Mouse (Mus musculus): ENCODE measurements at regions not wholly inside any gene's neighbourhood (a gene's known extent, or its start where the extent isn't known, plus 50 kb on each side); places are given as distances from the start of the nearest gene placed in this dataset.

DNA sequence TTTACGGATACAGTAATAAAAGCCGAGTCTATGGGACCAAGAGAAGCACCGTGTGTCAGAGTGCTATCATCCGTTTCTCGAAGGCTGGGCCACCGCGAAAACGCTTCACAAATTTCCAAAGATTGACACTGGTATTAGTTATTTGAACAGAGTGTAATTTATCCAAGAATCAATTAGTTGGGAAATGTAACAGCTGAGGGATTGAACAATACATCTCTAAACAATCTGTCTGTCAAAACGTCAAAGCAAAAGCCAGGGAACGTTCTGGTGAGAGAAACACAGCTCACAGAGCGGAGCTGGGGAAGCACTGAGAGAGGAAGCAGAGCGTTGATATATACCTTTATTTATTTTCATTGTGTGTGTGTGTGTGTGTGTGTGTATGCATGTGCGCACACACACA, 498.1 kb upstream of the Fam19a5 start:
- no peak for TF ChIP-seq CTCF (IDR thresholded peaks at IDR 0.05)
- TF ChIP-seq EP300 (IDR thresholded peaks at IDR 0.05) = no peak

All from lung, postnatal 0 days (tissue).